Mouse (Mus musculus) left cerebral cortex, adult 2 months (tissue): ENCODE results near the gene Rad21l. TPM values are rescaled to one million over a fixed set of nuclear protein-coding genes. Genes with fewer than 3 reads are reported as not detected.
"Not testable (repeated sequence)": the region's sequence is repeated elsewhere in the genome, so short reads cannot be mapped to it uniquely, and the experiment has no call there.

Experiments used
- DNase-seq, 2 experiments: peaks; one replicate each; pipeline ENCODE4 v3.0.0; 2021 to 2022; ENCODE audit warnings: low spot score in 2 of 2, mixed read lengths in 1 of 2; ENCODE audit errors: extremely low spot score in 1 of 2
- H3K27ac ChIP-seq: fragments of 200-600 bp; 2 replicates; pipeline ENCODE4 v1.8.1; 2022
- H3K4me3 ChIP-seq: fragments of 200-600 bp; 2 replicates; pipeline ENCODE4 v1.8.1; 2022
- CTCF ChIP-seq: fragments of 200-600 bp; IDR thresholded peaks from 2 replicates; pipeline ENCODE4 v1.8.1; 2022; ENCODE audit warnings: antibody characterized with exemption, mild to moderate bottlenecking, moderate library complexity
- intact Hi-C: fragments of 180-260 bp; cut with DNase I; formaldehyde crosslinking; loops from one replicate; pipeline ENCODE4 v1.15.1; 2025
- total RNA-seq, 2 experiments: library from RNA; stranded (reverse); gene quantifications; 2 replicates each; pipeline ENCODE4 v1.2.3; 2021

Rad21l gene
- total RNA-seq, 2 experiments from 2014 or later, result 0.75 to 1.2 TPM

GRCm38 (mm10) chr2:151626296-151626695 lies 42.0 kb downstream of the Rad21l start:
- intact Hi-C loops, result no loop called here
- H3K27ac ChIP-seq, result no peak overlapping the region
- no peak for TF ChIP-seq CTCF
- no peak overlapping the region for H3K4me3 ChIP-seq
- peak in 1 of 2 experiments; percentile 7 for DNase-seq

- Histone ChIP-seq H3K27ac (no peak overlapping the region), H3K4me3 (no peak overlapping the region)
- peak in 1 of 2 experiments; percentile 10 for DNase-seq
- TF ChIP-seq CTCF, result no peak
- intact Hi-C loops, result no loop called here
Measured at GRCm38 (mm10) chr2:151623776-151624175, 44.6 kb downstream of the Rad21l start.

- intact Hi-C loops, result loop anchor here (1.0 to 5.0 kb wide), 2 partner anchors 14 to 104 kb away; no protein-coding TSS in a partner anchor
- DNase-seq, result no peak
- H3K27ac ChIP-seq, result peak overlapping the region; percentile 82
- no peak for TF ChIP-seq CTCF
- no peak overlapping the region for H3K4me3 ChIP-seq
Measured at GRCm38 (mm10) chr2:151616551-151617329, 51.6 kb downstream of the Rad21l start.

- DNase-seq, H3K4me3 ChIP-seq: not testable (repeated sequence)
- intact Hi-C loops, result loop anchor here (5.0 kb wide), 1 partner anchor 103 kb away; no protein-coding TSS in a partner anchor
- H3K27ac ChIP-seq, result peak overlapping the region; percentile 67
Measured at GRCm38 (mm10) chr2:151615779-151616178, 52.6 kb downstream of the Rad21l start.

DNA sequence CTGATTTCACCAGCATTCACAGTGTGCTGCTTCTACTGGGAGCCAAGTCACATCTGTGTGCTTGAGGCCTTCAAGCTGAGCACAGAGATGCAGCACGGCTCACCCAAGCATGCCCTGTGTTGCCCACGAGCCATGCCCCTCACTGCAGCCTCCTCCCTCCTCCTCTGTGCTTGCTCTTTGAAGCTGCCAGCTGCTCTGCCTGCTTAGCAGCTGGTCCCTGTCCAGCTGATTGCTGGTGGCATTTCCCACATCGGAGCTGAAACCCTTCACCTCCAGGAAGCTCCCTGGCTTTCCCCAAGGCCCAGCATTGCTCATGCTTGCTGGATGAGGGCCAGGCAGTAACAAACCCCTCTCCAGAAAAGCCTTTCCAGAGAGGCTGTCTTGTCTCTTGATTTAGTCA lies 58.4 kb downstream of the Rad21l start:
- Histone ChIP-seq H3K4me3 (no peak overlapping the region), H3K27ac (peak overlapping the region; percentile 61)
- intact Hi-C loops, result no loop called here
- no peak for DNase-seq
- TF ChIP-seq CTCF, result no peak

GRCm38 (mm10) chr2:151608435-151608834 lies 59.9 kb downstream of the Rad21l start:
- intact Hi-C loops, result no loop called here
- H3K27ac ChIP-seq, result peak overlapping the region; percentile 61

GRCm38 (mm10) chr2:151605437-151605987 lies 62.8 kb downstream of the Rad21l start:
- peak overlapping the region; percentile 82 for H3K27ac ChIP-seq
- peak; percentile 70 to 75 for DNase-seq
- intact Hi-C loops, result loop anchor here (2.0 kb wide), 1 partner anchor 27 kb away; the partner anchor contains the start of gene Snph
- TF ChIP-seq CTCF, result no peak
- no peak overlapping the region for H3K4me3 ChIP-seq

More at GRCm38 (mm10) chr2:151608435-151608834, 59.9 kb downstream of the Rad21l start:
- no peak overlapping the region for H3K4me3 ChIP-seq
- no peak for DNase-seq
- TF ChIP-seq CTCF, result no peak

DNA sequence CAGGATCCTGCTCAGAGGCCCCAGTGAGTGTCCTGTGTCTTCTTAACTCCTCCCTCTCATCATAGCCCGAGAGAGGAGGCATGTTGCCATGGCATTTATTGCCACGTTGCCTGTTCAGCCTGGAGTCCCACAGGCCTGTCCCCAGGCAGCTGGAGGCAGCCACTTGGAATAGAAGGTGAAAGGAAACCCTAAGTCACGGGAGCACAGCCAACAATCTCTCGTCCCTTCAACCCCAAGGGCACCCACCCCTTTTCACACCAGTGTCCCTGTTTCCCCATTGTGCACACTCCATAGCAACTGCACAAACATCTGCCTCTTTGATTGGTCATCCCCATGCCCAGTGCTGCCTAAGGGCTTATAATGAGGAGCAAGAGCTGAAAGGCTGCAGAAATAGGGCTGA lies 64.7 kb downstream of the Rad21l start:
- Histone ChIP-seq H3K4me3 (no peak overlapping the region), H3K27ac (peak overlapping the region; percentile 82)
- intact Hi-C loops, result loop anchor here (2.0 kb wide), 1 partner anchor 29 kb away; the partner anchor contains the start of gene Snph
- TF ChIP-seq CTCF, result no peak
- peak in 1 of 2 experiments; percentile 55 for DNase-seq

DNA sequence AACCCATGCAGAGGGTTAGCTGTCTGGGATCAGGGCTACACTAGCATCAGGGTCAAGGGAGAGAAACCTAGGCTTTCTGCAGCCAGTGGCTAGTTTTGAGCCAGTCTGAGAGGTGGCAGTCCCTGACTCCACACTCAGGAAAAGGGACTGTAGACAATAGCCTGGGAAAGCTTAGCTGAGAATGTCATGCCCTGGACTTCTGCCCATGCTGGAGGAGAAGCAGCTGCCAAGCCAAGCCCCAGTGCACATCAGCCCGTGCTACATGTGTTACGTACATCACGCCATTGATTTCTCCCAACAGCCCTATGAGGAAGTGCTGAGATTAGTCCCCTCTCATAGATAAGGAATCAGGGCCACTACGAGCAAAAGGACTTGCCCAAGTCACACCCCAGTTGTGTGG lies 66.2 kb downstream of the Rad21l start:
- TF ChIP-seq CTCF, result no peak
- no peak for DNase-seq
- intact Hi-C loops, result no loop called here
- Histone ChIP-seq H3K27ac (peak overlapping the region; percentile 82), H3K4me3 (no peak overlapping the region)

DNA sequence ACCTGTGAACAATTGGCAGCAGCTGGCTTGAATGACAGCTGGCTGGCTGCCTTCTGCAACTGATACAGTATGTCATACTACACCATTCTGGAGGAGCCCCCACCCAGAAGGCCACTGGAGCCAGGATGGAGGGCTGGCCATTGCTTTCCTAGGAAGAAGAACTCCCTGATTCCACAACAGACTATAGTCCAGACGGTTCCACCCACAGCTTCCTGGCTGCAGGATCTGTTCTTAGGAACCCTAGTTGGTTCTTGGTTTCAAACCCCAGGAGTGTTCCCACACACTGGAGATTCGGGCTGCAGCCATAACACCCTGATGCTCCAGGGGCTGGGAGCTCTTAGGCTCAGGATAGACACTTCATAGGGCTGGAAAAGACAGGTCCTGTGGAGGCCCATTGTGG lies 70.3 kb downstream of the Rad21l start:
- peak overlapping the region; percentile 60 for H3K27ac ChIP-seq
- intact Hi-C loops, result no loop called here
- no peak overlapping the region for H3K4me3 ChIP-seq
- DNase-seq, result peak in 1 of 2 experiments; percentile 60
- TF ChIP-seq CTCF, result no peak

Other genes starting within 250 kb of the Rad21l start
- gene 4921509C19Rik, start 192.4 kb downstream of the Rad21l start, total RNA-seq, result not detected
- 100 to 1,000 TPM; 149 to 160 TPM for gene Nsfl1c, start 174.4 kb downstream of the Rad21l start, total RNA-seq
- gene Fkbp1a, start 126.0 kb downstream of the Rad21l start, total RNA-seq, result 100 to 1,000 TPM; 702 to 722 TPM
- gene Sdcbp2, start 95.9 kb downstream of the Rad21l start, total RNA-seq, result 1 to 10 TPM; 1.6 to 3.0 TPM
- 100 to 1,000 TPM; 328 to 329 TPM for gene Snph, start 35.9 kb downstream of the Rad21l start, total RNA-seq
- 10 to 100 TPM in 1 of 2 experiments, 1 to 10 TPM in 1; 8.6 to 11.1 TPM for gene Tmem74b, start 33.5 kb upstream of the Rad21l start, total RNA-seq
- 10 to 100 TPM; 38.5 to 42.3 TPM for gene Psmf1, start 75.7 kb upstream of the Rad21l start, total RNA-seq
- not detected for gene Rspo4, start 174.4 kb upstream of the Rad21l start, total RNA-seq
- gene Angpt4, start 242.7 kb upstream of the Rad21l start, total RNA-seq, result not detected